Mouse (Mus musculus) layer of hippocampus, adult 8-10 months (tissue): ENCODE data around the gene Zfp609. TPM values are rescaled to one million over a fixed set of nuclear protein-coding genes. Genes with fewer than 3 reads are reported as not detected.
"Not testable (repeated sequence)": the region's sequence is repeated elsewhere in the genome, so short reads cannot be mapped to it uniquely, and the experiment has no call there.

Experiments
- DNase-seq, 2 experiments: peaks; one replicate each; pipeline ENCODE4 v3.0.0; 2022; ENCODE audit warnings: low spot score in 2 of 2
- total RNA-seq, 4 experiments: library from RNA; stranded (reverse); gene quantifications; 2 replicates each; pipeline ENCODE4 v1.2.4; 2022

Zfp609 gene
- total RNA-seq, 4 experiments from 2014 or later: 44.8 to 56.2 (median 50.2) TPM

DNA sequence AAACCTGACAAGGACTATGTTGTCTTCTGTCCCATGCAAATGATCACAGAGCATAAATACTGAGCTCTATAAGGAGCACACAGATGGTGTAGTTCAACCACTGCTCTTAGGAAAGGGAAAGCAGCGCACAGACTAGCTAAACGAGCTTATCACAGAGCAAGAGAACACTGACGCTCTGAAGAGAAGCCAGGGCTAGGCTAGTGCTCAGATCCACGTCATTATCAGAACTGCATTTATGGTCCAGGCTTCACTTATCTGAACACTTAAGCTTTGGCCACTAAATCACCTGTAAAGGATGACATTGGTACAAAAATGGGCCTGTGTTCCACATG, 102.1 kb downstream of the Zfp609 start:
- DNase-seq: no peak

DNA sequence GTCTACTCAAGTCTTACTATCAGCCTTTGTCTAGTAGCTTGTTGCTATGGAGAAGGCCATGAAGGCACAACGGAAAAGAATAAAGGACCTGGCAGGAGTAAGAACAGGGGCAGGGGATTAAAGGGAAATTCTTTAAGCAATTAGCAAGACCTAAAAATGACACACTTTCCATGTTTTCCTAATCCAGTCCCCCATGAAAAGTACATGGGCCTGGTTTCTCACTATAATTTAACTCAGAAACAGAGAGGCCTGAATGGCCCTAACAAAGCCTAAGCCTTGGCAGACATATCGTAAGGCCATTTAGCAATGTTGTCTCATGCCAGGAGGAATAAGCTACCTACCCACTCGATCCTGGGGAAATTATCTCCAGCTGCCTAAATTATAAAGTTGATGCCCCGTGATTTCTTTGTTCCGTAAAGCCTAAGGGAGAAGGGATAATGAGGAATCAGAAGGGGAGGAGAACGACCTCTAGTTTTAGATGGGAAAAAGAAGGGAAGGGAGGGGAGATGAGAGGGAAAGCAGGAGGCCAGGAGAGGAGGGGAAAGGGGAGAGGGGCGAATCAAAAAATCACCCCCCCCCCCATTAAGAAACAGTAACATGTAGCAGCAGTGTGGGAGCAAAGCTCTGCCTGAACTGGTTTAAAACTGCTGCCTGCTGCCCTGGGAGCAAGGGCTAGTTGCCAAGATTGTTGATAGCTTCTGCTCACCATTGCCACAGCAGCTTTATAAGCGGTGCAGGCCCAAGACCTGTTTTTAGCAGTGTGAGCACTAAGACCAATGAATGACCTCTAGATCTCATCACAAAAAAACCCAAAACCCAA, 102.7 kb downstream of the Zfp609 start:
- no peak for DNase-seq

- no peak for DNase-seq
These were observed 106.2 kb downstream of the Zfp609 start for GRCm38 (mm10) chr9:65721161-65721566.

DNA sequence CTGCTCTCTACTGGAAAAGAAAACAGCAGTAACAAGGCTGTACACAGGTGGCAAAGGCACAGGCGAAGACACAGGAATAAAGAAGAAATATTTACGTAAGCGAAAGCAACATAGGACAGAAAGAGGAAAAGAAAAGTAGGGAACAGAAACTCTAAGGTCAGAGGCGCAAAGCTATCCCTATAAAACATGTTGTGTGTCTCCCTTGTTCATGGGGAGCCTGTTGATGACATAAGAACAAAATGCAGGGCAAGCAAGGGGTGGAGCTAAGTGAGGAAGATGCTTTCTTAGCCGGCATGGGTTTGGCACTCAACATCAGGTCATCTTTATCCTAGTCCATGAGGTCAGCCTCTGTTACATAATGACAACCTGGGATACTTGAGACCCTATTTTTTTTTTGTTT, 109.2 kb downstream of the Zfp609 start:
- DNase-seq: no peak

DNA sequence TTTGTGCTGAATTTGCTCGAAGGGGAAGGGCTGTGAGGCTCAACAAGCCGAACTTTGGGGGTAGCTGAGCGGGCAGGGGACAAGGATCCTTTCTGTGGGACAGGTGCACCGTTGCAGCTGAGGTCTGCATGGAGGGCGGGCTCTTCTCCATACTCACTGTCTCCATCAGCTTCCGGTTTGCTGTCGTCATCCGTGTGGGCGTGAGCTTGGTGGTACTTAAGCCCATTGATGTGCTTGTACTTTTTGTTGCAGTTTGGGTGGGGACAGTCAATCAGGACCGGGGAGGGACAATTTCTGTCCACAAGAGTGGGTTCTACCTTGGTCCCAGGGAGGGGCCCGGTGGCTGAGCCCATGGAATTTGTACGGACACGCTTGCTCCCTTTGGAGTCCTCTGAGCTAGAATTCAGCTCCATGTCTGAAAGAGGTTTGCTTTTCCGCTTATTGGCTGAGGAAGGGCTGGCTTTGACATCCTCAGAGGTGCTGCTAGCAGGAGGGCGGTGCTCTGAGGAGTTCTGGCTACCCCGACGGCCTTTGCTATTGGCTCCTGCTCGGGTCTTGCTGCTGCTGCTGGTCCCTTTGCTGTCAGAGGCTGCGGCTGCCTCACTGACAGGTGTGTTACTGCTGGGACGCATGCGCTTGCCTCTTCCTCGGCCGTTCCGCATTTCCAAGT, 123.3 kb downstream of the Zfp609 start:
- no peak for DNase-seq

DNA sequence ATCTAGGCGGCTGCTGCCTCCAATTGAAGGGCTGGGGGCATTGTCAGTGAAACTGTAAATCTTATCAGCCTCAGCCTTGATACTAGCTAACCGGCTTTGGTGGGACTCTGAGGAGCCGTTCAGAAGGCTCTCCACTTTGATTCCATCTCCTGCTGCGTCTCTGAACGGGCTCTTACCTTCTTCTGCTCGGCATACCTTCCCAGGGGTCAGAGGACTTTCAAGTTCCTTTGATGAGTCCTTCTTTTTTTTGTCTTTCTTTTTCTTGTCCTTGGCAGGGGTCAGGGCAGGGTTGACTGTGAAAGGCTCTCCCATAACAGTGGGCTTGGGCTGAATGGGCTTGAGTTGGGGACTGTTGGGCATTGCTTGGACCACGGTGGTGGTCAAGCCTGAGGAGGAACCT, 124.1 kb downstream of the Zfp609 start:
- no peak for DNase-seq

- DNase-seq: no peak
These were observed 125.1 kb downstream of the Zfp609 start for GRCm38 (mm10) chr9:65702286-65702685.

- DNase-seq: no peak
These were observed 126.9 kb downstream of the Zfp609 start for GRCm38 (mm10) chr9:65700504-65700903.

DNA sequence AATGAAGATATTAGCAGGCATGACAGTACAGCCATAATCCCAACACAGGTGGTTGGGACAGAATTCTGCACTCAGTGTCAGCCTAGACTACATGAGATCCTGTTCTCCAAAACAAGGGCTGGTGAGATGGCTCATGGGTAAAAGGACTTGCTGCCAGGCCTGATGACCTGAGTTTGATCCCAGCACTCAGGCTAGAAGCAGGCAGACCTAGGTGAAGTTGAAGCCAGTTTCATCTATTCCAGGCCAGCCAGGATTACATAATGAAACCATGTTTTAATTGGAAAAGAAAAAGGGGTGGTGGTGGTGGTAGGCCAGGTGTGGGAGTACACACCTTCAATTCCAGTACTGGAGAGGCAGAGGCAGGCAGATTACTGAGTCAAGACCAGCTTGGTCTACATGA, 129.4 kb downstream of the Zfp609 start:
- DNase-seq: no peak

DNA sequence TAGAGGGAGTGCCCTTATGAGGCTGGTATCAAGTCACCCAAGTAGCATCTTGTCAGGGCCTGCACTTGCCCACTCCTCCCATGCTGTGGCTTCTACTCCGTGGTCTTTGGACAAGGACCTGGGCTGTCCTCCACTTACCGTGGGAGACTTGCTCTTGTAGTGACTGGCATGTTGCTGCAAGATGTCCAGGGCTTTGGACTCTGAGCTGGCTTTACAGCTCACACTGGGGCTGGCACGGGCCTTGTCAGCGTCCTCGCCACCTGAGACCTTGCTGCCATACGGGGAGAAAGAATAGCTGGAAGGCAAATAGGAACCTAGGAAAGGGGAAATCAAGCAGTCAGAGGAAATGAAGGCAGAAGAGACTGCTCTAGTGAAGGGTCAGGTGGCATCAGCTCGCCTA, 130.0 kb downstream of the Zfp609 start:
- no peak for DNase-seq

DNA sequence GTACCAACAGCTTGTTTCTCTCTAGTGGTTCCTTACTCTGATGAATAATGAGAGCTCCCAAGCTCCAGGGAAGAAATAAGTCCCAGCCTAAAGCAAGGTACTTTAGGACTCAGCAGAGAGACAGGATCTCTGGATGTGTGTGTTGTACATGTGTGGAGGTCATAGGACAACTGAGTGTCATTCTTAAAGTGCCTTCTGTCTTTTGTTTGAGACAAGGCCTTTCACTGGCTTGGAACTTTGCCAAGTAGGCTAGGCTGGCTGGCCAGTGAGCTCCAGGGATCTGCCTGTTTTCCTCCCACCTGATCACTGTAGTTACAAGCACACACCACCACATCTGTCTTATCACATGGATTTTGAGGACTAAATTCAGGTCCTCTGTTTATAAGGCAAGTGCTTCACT, 131.0 kb downstream of the Zfp609 start:
- DNase-seq: no peak

DNA sequence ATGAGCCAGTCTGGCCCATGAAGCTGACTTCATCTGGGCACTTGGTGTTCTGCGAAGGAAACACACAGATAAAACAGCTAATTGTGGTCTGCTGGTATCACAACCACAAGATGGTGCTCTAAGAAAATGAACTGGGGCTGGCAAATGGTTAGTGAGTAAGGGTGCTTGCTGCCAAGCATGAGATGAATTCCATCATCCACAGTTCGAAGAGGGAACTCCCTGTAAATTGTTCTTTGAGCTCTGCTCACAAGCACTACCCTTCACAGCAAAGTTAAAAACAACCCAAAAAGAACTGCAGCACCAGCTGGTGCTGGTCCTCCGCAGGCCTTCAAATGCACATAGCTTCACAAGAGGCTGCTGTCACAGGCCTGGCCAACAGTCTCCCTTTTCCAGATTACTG, 131.7 kb downstream of the Zfp609 start:
- DNase-seq: peak; percentile 70 to 75

- DNase-seq: no peak
These were observed 134.3 kb downstream of the Zfp609 start for GRCm38 (mm10) chr9:65692959-65693603.

GRCm38 (mm10) chr9:65692466-65692865, 134.9 kb downstream of the Zfp609 start:
- DNase-seq: no peak

DNA sequence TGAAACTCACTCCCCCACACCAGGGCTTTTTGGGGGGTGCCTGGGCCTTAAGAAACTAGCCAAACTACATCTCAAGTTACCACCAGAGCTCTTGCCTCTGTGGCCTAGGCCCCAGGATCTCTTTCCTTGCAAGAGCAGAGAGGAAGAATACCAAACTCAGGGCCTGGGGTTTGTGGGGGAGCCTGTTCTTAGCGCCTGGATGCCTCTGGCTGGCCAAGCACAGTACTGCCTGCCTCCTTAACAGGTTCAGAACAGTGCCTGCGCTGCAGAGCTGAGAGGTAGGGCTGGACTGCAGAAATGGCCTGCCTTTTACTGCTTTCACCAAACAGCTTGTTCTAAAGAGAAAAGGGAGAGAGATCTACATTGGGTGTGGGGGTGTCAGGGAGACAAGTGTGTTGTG, 137.5 kb downstream of the Zfp609 start:
- not testable (repeated sequence) for DNase-seq

GRCm38 (mm10) chr9:65684704-65685103, 142.7 kb downstream of the Zfp609 start:
- no peak for DNase-seq

DNA sequence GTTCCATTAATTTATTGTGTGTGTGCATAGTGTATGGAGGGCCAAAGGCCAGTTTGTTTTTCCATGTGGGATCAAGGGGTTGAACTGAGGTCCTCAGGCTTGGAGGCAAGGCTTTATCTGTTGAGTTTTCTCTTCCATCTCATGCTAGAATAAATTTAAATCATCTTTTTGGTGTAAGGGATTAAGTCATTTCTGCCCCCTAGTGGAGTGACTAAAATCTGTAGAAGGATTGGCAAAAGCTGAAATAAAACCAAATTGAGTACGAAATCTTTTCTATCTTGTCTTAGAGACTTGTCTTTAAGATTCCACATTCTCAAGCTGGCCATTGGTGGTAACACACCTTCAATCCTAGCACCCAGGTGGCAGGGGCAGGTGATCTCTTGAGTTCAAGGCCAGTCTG, 144.4 kb downstream of the Zfp609 start:
- DNase-seq: no peak

GRCm38 (mm10) chr9:65682183-65682582, 145.2 kb downstream of the Zfp609 start:
- no peak for DNase-seq

GRCm38 (mm10) chr9:65681634-65681940, 145.8 kb downstream of the Zfp609 start:
- no peak for DNase-seq

DNA sequence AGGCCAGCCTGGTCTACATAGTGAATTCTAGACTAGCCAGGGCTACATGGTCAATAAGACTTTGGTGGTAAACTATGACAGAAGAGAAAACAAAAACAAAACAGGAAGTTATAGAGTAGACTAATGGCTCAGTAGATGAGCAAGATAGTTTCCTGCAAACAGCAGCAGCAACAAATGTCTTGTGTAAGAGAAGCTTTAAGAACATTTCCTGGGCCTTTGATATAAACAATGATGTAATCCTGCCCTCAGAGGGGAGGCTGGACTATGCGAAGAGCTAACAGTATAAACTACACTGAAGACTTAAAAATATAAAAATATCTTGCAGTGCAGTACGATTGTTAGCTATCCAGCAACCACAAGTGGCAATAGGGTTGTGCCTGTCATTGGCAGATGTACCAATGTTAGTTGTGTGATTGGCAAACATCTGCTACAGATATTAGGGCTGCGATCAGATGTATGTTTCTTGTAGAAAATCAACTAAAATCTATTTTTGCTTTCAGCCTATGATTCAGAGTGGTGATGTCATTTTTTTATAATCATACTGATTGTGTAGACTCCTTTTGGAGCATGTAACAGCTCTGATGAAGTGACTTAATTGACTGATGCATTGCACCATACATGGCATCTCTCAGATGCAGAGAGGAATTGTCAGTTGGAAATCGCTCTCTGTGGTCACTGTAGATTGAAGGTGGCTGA, 146.3 kb downstream of the Zfp609 start:
- DNase-seq: no peak

GRCm38 (mm10) chr9:65679181-65679761, 148.1 kb downstream of the Zfp609 start:
- no peak for DNase-seq

- no peak for DNase-seq
These were observed 150.3 kb downstream of the Zfp609 start for GRCm38 (mm10) chr9:65677119-65677462.
